Mouse (Mus musculus): ENCODE measurements at regions not wholly inside any gene's neighbourhood (a gene's known extent, or its start where the extent isn't known, plus 50 kb on each side); places are given as distances from the start of the nearest gene placed in this dataset.

GRCm38 (mm10) chr10:15443281-15443680 is 725.3 kb upstream of the Gje1 start:
- DNase-seq (ENCODE audit: low read depth, low spot score) = no peak
- in situ Hi-C loops (cut with MboI; ENCODE audit: low sequenced_read_pairs in 2 of 2, unreplicated experiment in 2 of 2) = no loop called here
- H3K4me1 ChIP-seq (ENCODE audit: control insufficient read depth in 2 of 2, insufficient read depth in 2 of 2, low read length in 2 of 2, poor library complexity in 1 of 2) = no peaks in the 10 kb centered on the region
- no peak overlapping the region for H3K27ac ChIP-seq (ENCODE audit: insufficient read depth, low read depth, low read length, poor library complexity, severe bottlenecking)
- H3K36me3 ChIP-seq (ENCODE audit: control insufficient read depth, insufficient read depth, low read length, poor library complexity, severe bottlenecking) = no peaks in the 10 kb centered on the region
- no peaks in the 10 kb centered on the region for H3K9me3 ChIP-seq (ENCODE audit: control insufficient read depth, insufficient read depth, low read depth, low read length)
- TF ChIP-seq HCFC1 (IDR thresholded peaks at IDR 0.05; ENCODE audit: borderline replicate concordance, insufficient read depth, low read length) (no peak), CHD2 (IDR thresholded peaks at IDR 0.05; ENCODE audit: low read depth, low read length) (no peak), ZC3H11A (IDR thresholded peaks at IDR 0.05; ENCODE audit: borderline replicate concordance, low read depth, low read length) (no peak), MAFK (IDR thresholded peaks at IDR 0.05; ENCODE audit: insufficient read depth, low read depth, low read length) (no peak), ZNF384 (IDR thresholded peaks at IDR 0.05; ENCODE audit: low read depth, low read length) (no peak)
- no peak overlapping the region for H3K9ac ChIP-seq (ENCODE audit: insufficient read depth, low read depth, low read length, poor library complexity, severe bottlenecking)
- H3K4me3 ChIP-seq (ENCODE audit: insufficient read depth in 1 of 2, low read depth in 1 of 2, low read length in 2 of 2, poor library complexity in 1 of 2, severe bottlenecking in 1 of 2) = no peak overlapping the region

GRCm38 (mm10) chr10:15441216-15441615 is 723.2 kb upstream of the Gje1 start:
- Histone ChIP-seq H3K4me1 (ENCODE audit: control insufficient read depth in 2 of 2, insufficient read depth in 2 of 2, low read length in 2 of 2, poor library complexity in 1 of 2) (no peaks in the 10 kb centered on the region), H3K4me3 (ENCODE audit: insufficient read depth in 1 of 2, low read depth in 1 of 2, low read length in 2 of 2, poor library complexity in 1 of 2, severe bottlenecking in 1 of 2) (no peak overlapping the region), H3K27ac (ENCODE audit: insufficient read depth, low read depth, low read length, poor library complexity, severe bottlenecking) (no peak overlapping the region), H3K9me3 (ENCODE audit: control insufficient read depth, insufficient read depth, low read depth, low read length) (no peaks in the 10 kb centered on the region), H3K36me3 (ENCODE audit: control insufficient read depth, insufficient read depth, low read length, poor library complexity, severe bottlenecking) (no peaks in the 10 kb centered on the region), H3K9ac (ENCODE audit: insufficient read depth, low read depth, low read length, poor library complexity, severe bottlenecking) (no peak overlapping the region)
- DNase-seq (ENCODE audit: low read depth, low spot score) = no peak
- TF ChIP-seq ZC3H11A (IDR thresholded peaks at IDR 0.05; ENCODE audit: borderline replicate concordance, low read depth, low read length) = no peak
- no peak for TF ChIP-seq HCFC1 (IDR thresholded peaks at IDR 0.05; ENCODE audit: borderline replicate concordance, insufficient read depth, low read length)
- no peak for TF ChIP-seq CHD2 (IDR thresholded peaks at IDR 0.05; ENCODE audit: low read depth, low read length)
- TF ChIP-seq ZNF384 (IDR thresholded peaks at IDR 0.05; ENCODE audit: low read depth, low read length) = no peak
- in situ Hi-C loops (cut with MboI; ENCODE audit: low sequenced_read_pairs in 2 of 2, unreplicated experiment in 2 of 2) = no loop called here

GRCm38 (mm10) chr10:15426746-15427145 is 708.7 kb upstream of the Gje1 start:
- Histone ChIP-seq H3K27ac (ENCODE audit: insufficient read depth, low read depth, low read length, poor library complexity, severe bottlenecking) (no peak overlapping the region), H3K36me3 (ENCODE audit: control insufficient read depth, insufficient read depth, low read length, poor library complexity, severe bottlenecking) (no peaks in the 10 kb centered on the region), H3K4me1 (ENCODE audit: control insufficient read depth in 2 of 2, insufficient read depth in 2 of 2, low read length in 2 of 2, poor library complexity in 1 of 2) (no peaks in the 10 kb centered on the region), H3K4me3 (ENCODE audit: insufficient read depth in 1 of 2, low read depth in 1 of 2, low read length in 2 of 2, poor library complexity in 1 of 2, severe bottlenecking in 1 of 2) (no peak overlapping the region), H3K9ac (ENCODE audit: insufficient read depth, low read depth, low read length, poor library complexity, severe bottlenecking) (no peak overlapping the region), H3K9me3 (ENCODE audit: control insufficient read depth, insufficient read depth, low read depth, low read length) (no peaks in the 10 kb centered on the region)
- DNase-seq (ENCODE audit: low read depth, low spot score) = no peak
- in situ Hi-C loops (cut with MboI; ENCODE audit: low sequenced_read_pairs in 2 of 2, unreplicated experiment in 2 of 2) = no loop called here
- no peak for TF ChIP-seq ZC3H11A (IDR thresholded peaks at IDR 0.05; ENCODE audit: borderline replicate concordance, low read depth, low read length)

- DNase-seq (ENCODE audit: low read depth, low spot score) = no peak
- Histone ChIP-seq H3K4me1 (ENCODE audit: control insufficient read depth in 2 of 2, insufficient read depth in 2 of 2, low read length in 2 of 2, poor library complexity in 1 of 2) (no peaks in the 10 kb centered on the region), H3K27ac (ENCODE audit: insufficient read depth, low read depth, low read length, poor library complexity, severe bottlenecking) (no peak overlapping the region), H3K4me3 (ENCODE audit: insufficient read depth in 1 of 2, low read depth in 1 of 2, low read length in 2 of 2, poor library complexity in 1 of 2, severe bottlenecking in 1 of 2) (no peak overlapping the region), H3K9ac (ENCODE audit: insufficient read depth, low read depth, low read length, poor library complexity, severe bottlenecking) (no peak overlapping the region), H3K9me3 (ENCODE audit: control insufficient read depth, insufficient read depth, low read depth, low read length) (no peaks in the 10 kb centered on the region), H3K36me3 (ENCODE audit: control insufficient read depth, insufficient read depth, low read length, poor library complexity, severe bottlenecking) (no peaks in the 10 kb centered on the region)
- no peak for TF ChIP-seq ZC3H11A (IDR thresholded peaks at IDR 0.05; ENCODE audit: borderline replicate concordance, low read depth, low read length)
- TF ChIP-seq CHD2 (IDR thresholded peaks at IDR 0.05; ENCODE audit: low read depth, low read length) = no peak
- no peak for TF ChIP-seq HCFC1 (IDR thresholded peaks at IDR 0.05; ENCODE audit: borderline replicate concordance, insufficient read depth, low read length)
- no peak for TF ChIP-seq MAFK (IDR thresholded peaks at IDR 0.05; ENCODE audit: insufficient read depth, low read depth, low read length)
- no peak for TF ChIP-seq ZNF384 (IDR thresholded peaks at IDR 0.05; ENCODE audit: low read depth, low read length)
- in situ Hi-C loops (cut with MboI; ENCODE audit: low sequenced_read_pairs in 2 of 2, unreplicated experiment in 2 of 2) = no loop called here
Observed at GRCm38 (mm10) chr10:15406211-15406610, 688.2 kb upstream of the Gje1 start.

- Histone ChIP-seq H3K36me3 (ENCODE audit: control insufficient read depth, insufficient read depth, low read length, poor library complexity, severe bottlenecking) (no peaks in the 10 kb centered on the region), H3K27ac (ENCODE audit: insufficient read depth, low read depth, low read length, poor library complexity, severe bottlenecking) (no peak overlapping the region), H3K4me1 (ENCODE audit: control insufficient read depth in 2 of 2, insufficient read depth in 2 of 2, low read length in 2 of 2, poor library complexity in 1 of 2) (no peaks in the 10 kb centered on the region), H3K9ac (ENCODE audit: insufficient read depth, low read depth, low read length, poor library complexity, severe bottlenecking) (no peak overlapping the region), H3K4me3 (ENCODE audit: insufficient read depth in 1 of 2, low read depth in 1 of 2, low read length in 2 of 2, poor library complexity in 1 of 2, severe bottlenecking in 1 of 2) (no peak overlapping the region), H3K9me3 (ENCODE audit: control insufficient read depth, insufficient read depth, low read depth, low read length) (no peaks in the 10 kb centered on the region)
- in situ Hi-C loops (cut with MboI; ENCODE audit: low sequenced_read_pairs in 2 of 2, unreplicated experiment in 2 of 2) = no loop called here
- TF ChIP-seq MAFK (IDR thresholded peaks at IDR 0.05; ENCODE audit: insufficient read depth, low read depth, low read length) (no peak), ZNF384 (IDR thresholded peaks at IDR 0.05; ENCODE audit: low read depth, low read length) (no peak), ZC3H11A (IDR thresholded peaks at IDR 0.05; ENCODE audit: borderline replicate concordance, low read depth, low read length) (no peak), HCFC1 (IDR thresholded peaks at IDR 0.05; ENCODE audit: borderline replicate concordance, insufficient read depth, low read length) (no peak), CHD2 (IDR thresholded peaks at IDR 0.05; ENCODE audit: low read depth, low read length) (no peak)
- peak; percentile 13 for DNase-seq (ENCODE audit: low read depth, low spot score)
Observed at GRCm38 (mm10) chr10:15405706-15406105, 687.7 kb upstream of the Gje1 start.
